Mouse (Mus musculus): ENCODE measurements around the gene Tnip1.

- TF ChIP-seq CTCF (IDR thresholded peaks at IDR 0.05; ENCODE audit: borderline replicate concordance, extremely low read depth, insufficient read depth, insufficient read length), result no peak
- no peak for TF ChIP-seq POLR2A (IDR thresholded peaks at IDR 0.05; ENCODE audit: borderline replicate concordance, extremely low read depth, insufficient read depth, insufficient read length, poor library complexity, severe bottlenecking)
Observed at GRCm38 (mm10) chr11:54960251-54960650, 2.5 kb downstream of the Tnip1 start.

Measured in brain, embryonic 14.5 days (tissue).